Mouse (Mus musculus) MEL (cell line): ENCODE measurements around the gene Actc1. TPM values are rescaled to one million over a fixed set of nuclear protein-coding genes. Genes with fewer than 3 reads are reported as not detected.

ENCODE experiments used
- DNase-seq: peaks from one replicate; pipeline ENCODE4 v3.0.0; 2011; ENCODE audit warnings: low read depth, low spot score
- H3K27ac ChIP-seq: 2 replicates; pipeline ENCODE4 v1.5.1; 2012; ENCODE audit warnings: low read depth, mild to moderate bottlenecking, control low read depth, low read length, moderate library complexity; ENCODE audit not compliant: control insufficient read depth
- H3K27me3 ChIP-seq, 2 experiments: fragments of 150-350 bp in 1 of 2; sonication (generic) in 1 of 2; 2 replicates each; pipeline ENCODE4 v1.6.1; 2012; ENCODE audit warnings: low read length in 2 of 2, mild to moderate bottlenecking in 2 of 2, improper control_type of control experiment in 1 of 2, moderate library complexity in 1 of 2; ENCODE audit not compliant: insufficient read depth in 2 of 2, control insufficient read depth in 1 of 2
- H3K36me3 ChIP-seq, 2 experiments: 2 replicates each; pipeline ENCODE4 v1.6.1; 2012 to 2014; ENCODE audit warnings: low read length in 2 of 2, improper control_type of control experiment in 1 of 2, inconsistent platforms in 1 of 2, mild to moderate bottlenecking in 1 of 2; ENCODE audit not compliant: insufficient read depth in 2 of 2, control insufficient read depth in 1 of 2
- H3K4me1 ChIP-seq, 2 experiments: fragments of 150-350 bp in 1 of 2; sonication (generic) in 1 of 2; 2 replicates each; pipeline ENCODE4 v1.6.1; 2012; ENCODE audit warnings: low read length in 2 of 2, improper control_type of control experiment in 1 of 2, mild to moderate bottlenecking in 1 of 2; ENCODE audit not compliant: insufficient read depth in 2 of 2, control insufficient read depth in 1 of 2
- H3K4me3 ChIP-seq, 2 experiments: fragments of 150-350 bp in 1 of 2; sonication (generic) in 1 of 2; 2 replicates each; pipeline ENCODE4 v1.5.1; 2012; ENCODE audit warnings: low read depth in 2 of 2, low read length in 2 of 2, mild to moderate bottlenecking in 2 of 2, moderate library complexity in 2 of 2, control low read depth in 1 of 2, improper control_type of control experiment in 1 of 2; ENCODE audit not compliant: control insufficient read depth in 1 of 2, insufficient read depth in 1 of 2
- H3K79me2 ChIP-seq: 2 replicates; pipeline ENCODE4 v1.6.1; 2012; ENCODE audit warnings: mild to moderate bottlenecking, low read length, moderate library complexity; ENCODE audit not compliant: control insufficient read depth, poor library complexity, insufficient read depth
- H3K9ac ChIP-seq: 2 replicates; pipeline ENCODE4 v1.6.1; 2012; ENCODE audit warnings: low read depth, mild to moderate bottlenecking, control low read depth, low read length, moderate library complexity; ENCODE audit not compliant: control insufficient read depth, poor library complexity, severe bottlenecking
- H3K9me3 ChIP-seq: fragments of 150-350 bp; sonication (generic); replicated peaks from 2 replicates; pipeline ENCODE4 v1.6.1; 2012; ENCODE audit warnings: mild to moderate bottlenecking, low read length, improper control_type of control experiment, moderate library complexity; ENCODE audit not compliant: insufficient read depth
- BHLHE40 ChIP-seq: IDR thresholded peaks from 2 replicates; pipeline ENCODE4 v1.6.1; 2012; ENCODE audit warnings: low read depth, mild to moderate bottlenecking, inconsistent platforms, low read length, improper control_type of control experiment, borderline replicate concordance
- CHD1 ChIP-seq: IDR thresholded peaks from 2 replicates; pipeline ENCODE4 v1.6.1; 2012; ENCODE audit warnings: low read depth, mild to moderate bottlenecking, inconsistent platforms, low read length, improper control_type of control experiment
- CHD2 ChIP-seq: IDR thresholded peaks from 2 replicates; pipeline ENCODE4 v1.6.1; 2011; ENCODE audit warnings: low read length, improper control_type of control experiment
- CTCF ChIP-seq, 3 experiments: IDR thresholded peaks in 2 of 3; conservative IDR thresholded peaks in 1 of 3; 2 replicates each; pipeline ENCODE4 v1.5.1; 2011 to 2012; ENCODE audit warnings: low read length in 3 of 3, low read depth in 2 of 3, mild to moderate bottlenecking in 2 of 3, improper control_type of control experiment in 1 of 3, inconsistent platforms in 1 of 3, mixed read lengths in 1 of 3, moderate library complexity in 1 of 3; ENCODE audit not compliant: control insufficient read depth in 1 of 3, insufficient read depth in 1 of 3, poor library complexity in 1 of 3, severe bottlenecking in 1 of 3
- E2F4 ChIP-seq: IDR thresholded peaks from 2 replicates; pipeline ENCODE4 v1.6.1; 2011; ENCODE audit warnings: low read depth, low read length, improper control_type of control experiment, borderline replicate concordance
- ELF1 ChIP-seq: IDR thresholded peaks from 2 replicates; pipeline ENCODE4 v1.6.1; 2014; ENCODE audit warnings: low read depth, mild to moderate bottlenecking, inconsistent platforms, low read length, improper control_type of control experiment, moderate library complexity
- EP300 ChIP-seq, 2 experiments: IDR thresholded peaks; 2 replicates each; pipeline ENCODE4 v1.6.1; 2011; ENCODE audit warnings: improper control_type of control experiment in 2 of 2, low read length in 2 of 2, low read depth in 1 of 2, mild to moderate bottlenecking in 1 of 2
- ETS1 ChIP-seq: IDR thresholded peaks from 2 replicates; pipeline ENCODE4 v1.6.1; 2012; ENCODE audit warnings: low read depth, mild to moderate bottlenecking, inconsistent platforms, low read length, improper control_type of control experiment, moderate library complexity
- GABPA ChIP-seq: IDR thresholded peaks from 2 replicates; pipeline ENCODE4 v1.6.1; 2012; ENCODE audit warnings: low read depth, mild to moderate bottlenecking, inconsistent platforms, low read length, improper control_type of control experiment, moderate library complexity
- GATA1 ChIP-seq: IDR thresholded peaks from 2 replicates; pipeline ENCODE4 v1.6.1; 2011; ENCODE audit warnings: low read depth, low read length, improper control_type of control experiment
- KAT2A ChIP-seq: conservative IDR thresholded peaks from 2 replicates; pipeline ENCODE4 v1.6.1; 2012; ENCODE audit warnings: low read depth, low read length, improper control_type of control experiment, inconsistent platforms
- MEF2A ChIP-seq: IDR thresholded peaks from 2 replicates; pipeline ENCODE4 v1.6.1; 2014; ENCODE audit warnings: low read depth, mild to moderate bottlenecking, inconsistent platforms, low read length, improper control_type of control experiment; ENCODE audit not compliant: poor library complexity, insufficient replicate concordance, severe bottlenecking; ENCODE audit errors: extremely low read depth
- MYB ChIP-seq: IDR thresholded peaks from 2 replicates; pipeline ENCODE4 v1.6.1; 2011; ENCODE audit warnings: mild to moderate bottlenecking, low read depth, low read length, improper control_type of control experiment
- POLR2A ChIP-seq, 2 experiments: IDR thresholded peaks; 2 replicates each; pipeline ENCODE4 v1.6.1; 2011 to 2012; ENCODE audit warnings: low read length in 2 of 2, mild to moderate bottlenecking in 2 of 2, control low read depth in 1 of 2, improper control_type of control experiment in 1 of 2, low read depth in 1 of 2, moderate library complexity in 1 of 2; ENCODE audit not compliant: control insufficient read depth in 1 of 2, insufficient read depth in 1 of 2, poor library complexity in 1 of 2
- RAD21 ChIP-seq: IDR thresholded peaks from 2 replicates; pipeline ENCODE4 v1.6.1; 2011; ENCODE audit warnings: mild to moderate bottlenecking, low read depth, low read length, improper control_type of control experiment
- RCOR1 ChIP-seq: IDR thresholded peaks from 2 replicates; pipeline ENCODE4 v1.6.1; 2012; ENCODE audit warnings: low read depth, mild to moderate bottlenecking, inconsistent platforms, low read length, improper control_type of control experiment
- SIN3A ChIP-seq: IDR thresholded peaks from 2 replicates; pipeline ENCODE4 v1.6.1; 2012; ENCODE audit warnings: low read length, improper control_type of control experiment, inconsistent platforms
- TAL1 ChIP-seq: IDR thresholded peaks from 2 replicates; pipeline ENCODE4 v1.6.1; 2012; ENCODE audit warnings: mild to moderate bottlenecking, inconsistent platforms, low read length, moderate library complexity, mixed read lengths
- TCF12 ChIP-seq: IDR thresholded peaks from 2 replicates; pipeline ENCODE4 v1.6.1; 2014; ENCODE audit warnings: low read depth, mild to moderate bottlenecking, inconsistent platforms, low read length, improper control_type of control experiment, moderate library complexity
- UBTF ChIP-seq: IDR thresholded peaks from 2 replicates; pipeline ENCODE4 v1.6.1; 2012; ENCODE audit warnings: low read depth, mild to moderate bottlenecking, inconsistent platforms, low read length, improper control_type of control experiment, moderate library complexity, borderline replicate concordance; ENCODE audit not compliant: insufficient read depth
- USF1 ChIP-seq: IDR thresholded peaks from 2 replicates; pipeline ENCODE4 v1.6.1; 2014; ENCODE audit warnings: low read depth, mild to moderate bottlenecking, inconsistent platforms, low read length, improper control_type of control experiment, moderate library complexity
- USF2 ChIP-seq, 2 experiments: IDR thresholded peaks; 2 replicates each; pipeline ENCODE4 v1.6.1; 2011 to 2012; ENCODE audit warnings: improper control_type of control experiment in 2 of 2, low read length in 2 of 2, borderline replicate concordance in 1 of 2, inconsistent platforms in 1 of 2, low read depth in 1 of 2, mild to moderate bottlenecking in 1 of 2; ENCODE audit not compliant: insufficient read depth in 1 of 2
- ZMIZ1 ChIP-seq: IDR thresholded peaks from 2 replicates; pipeline ENCODE4 v1.6.1; 2012; ENCODE audit warnings: low read depth, mild to moderate bottlenecking, inconsistent platforms, low read length, improper control_type of control experiment, moderate library complexity
- ZNF384 ChIP-seq: IDR thresholded peaks from 2 replicates; pipeline ENCODE4 v1.6.1; 2012; ENCODE audit warnings: low read depth, mild to moderate bottlenecking, inconsistent platforms, low read length, improper control_type of control experiment
- polyA plus RNA-seq, 2 experiments: library from polyadenylated mRNA; stranded (reverse) in 1 of 2; unstranded in 1 of 2; fragments of >175 nt in 1 of 2; fragments of >200 nt in 1 of 2; gene quantifications; 2 replicates each; pipeline versions ENCODE4 v1.2.1 to v1.2.4; 2012; ENCODE audit warnings: low replicate concordance in 2 of 2, low read depth in 1 of 2; ENCODE audit not compliant: insufficient read length in 2 of 2, insufficient read depth in 1 of 2, missing spikeins in 1 of 2
- total RNA-seq: library from RNA; depleted of rRNA; stranded (reverse); fragments of 300-350 nt; gene quantifications from 2 replicates; pipeline ENCODE4 v1.2.3, GENCODE M21; 2012

The Actc1 gene
- total and polyA plus RNA-seq, 3 experiments, result not detected

DNA sequence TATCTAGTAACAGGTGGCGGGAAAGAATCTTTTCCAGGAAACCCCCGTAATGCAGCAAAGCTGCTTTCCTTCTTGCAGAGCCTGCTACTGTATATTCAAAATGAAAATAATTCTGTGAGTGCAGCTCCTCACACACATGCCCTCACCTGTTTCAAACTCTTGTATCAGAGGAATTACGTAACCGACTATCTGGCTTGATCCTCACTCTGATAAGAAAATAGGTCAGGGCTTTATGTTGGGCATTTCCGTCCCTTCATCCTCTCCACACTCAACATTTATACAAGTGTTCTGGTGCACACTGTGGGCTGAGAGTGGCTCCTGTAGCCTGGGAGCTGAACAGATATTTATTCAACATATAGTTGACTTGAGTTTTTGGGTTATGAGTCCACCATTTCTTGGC lies 45.8 kb upstream of the Actc1 start:
- no peak for DNase-seq
- H3K36me3 ChIP-seq, result peaks cover 5 to 25% of the 10 kb centered on the region in 2 experiments
- H3K27ac ChIP-seq, result no peak overlapping the region
- no peaks in the 10 kb centered on the region for H3K27me3 ChIP-seq
- H3K4me3 ChIP-seq, result no peak overlapping the region
- H3K9me3 ChIP-seq, result no peaks in the 10 kb centered on the region
- TF ChIP-seq CHD2, result no peak
- no peak for TF ChIP-seq ZMIZ1
- TF ChIP-seq ZNF384, result no peak
- no peak for TF ChIP-seq MEF2A
- TF ChIP-seq CHD1, result no peak
- no peak for TF ChIP-seq UBTF
- TF ChIP-seq ETS1, result no peak
- no peak for TF ChIP-seq USF1
- TF ChIP-seq ELF1, result no peak
- no peak for TF ChIP-seq RAD21
- no peak for TF ChIP-seq RCOR1
- no peak for TF ChIP-seq SIN3A
- peaks cover 9 to 17% of the 10 kb centered on the region in 2 experiments for H3K4me1 ChIP-seq
- no peak overlapping the region for H3K9ac ChIP-seq
- H3K79me2 ChIP-seq, result no peaks in the 10 kb centered on the region

GRCm38 (mm10) chr2:114097627-114098026 lies 44.3 kb upstream of the Actc1 start:
- peak; percentile 43 for DNase-seq
- no peaks in the 10 kb centered on the region for H3K27me3 ChIP-seq
- no peak overlapping the region for H3K4me3 ChIP-seq
- no peak overlapping the region for H3K9ac ChIP-seq
- no peaks in the 10 kb centered on the region for H3K79me2 ChIP-seq
- no peak for TF ChIP-seq ZNF384
- TF ChIP-seq EP300 (IDR thresholded peaks at IDR 0.05; ENCODE audit: low read depth in 1 of 2, low read length in 2 of 2), result peak; percentile 20 to 46; a peak in 2 of 4 replicates
- TF ChIP-seq POLR2A (IDR thresholded peaks at IDR 0.05; ENCODE audit: control insufficient read depth in 1 of 2, insufficient read depth in 1 of 2, low read depth in 1 of 2, low read length in 2 of 2, poor library complexity in 1 of 2), result no peak
- no peak for TF ChIP-seq ZMIZ1
- H3K27ac ChIP-seq, result no peak overlapping the region
- peaks cover 9 to 17% of the 10 kb centered on the region in 2 experiments for H3K4me1 ChIP-seq
- H3K36me3 ChIP-seq, result peaks cover 3 to 25% of the 10 kb centered on the region in 2 experiments
- no peaks in the 10 kb centered on the region for H3K9me3 ChIP-seq

DNA sequence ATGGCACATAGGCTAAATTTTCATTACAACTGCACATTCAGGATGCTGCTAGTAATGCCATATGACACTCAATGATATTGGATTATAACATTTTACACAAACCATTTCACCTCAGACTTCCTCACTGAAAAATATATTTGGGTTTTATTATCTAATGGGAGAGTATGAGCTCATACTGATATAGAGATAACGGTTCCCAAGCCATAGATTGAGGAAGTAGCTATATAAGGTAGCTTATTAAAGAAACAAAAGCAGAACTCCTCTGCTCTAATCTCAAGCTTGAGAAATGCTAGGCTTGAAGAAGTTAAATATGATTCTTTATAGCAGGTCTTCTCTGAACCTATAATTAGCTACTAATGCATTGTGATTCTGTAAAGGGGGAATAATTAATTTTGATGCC lies 43.2 kb upstream of the Actc1 start:
- Histone ChIP-seq H3K27me3 (no peaks in the 10 kb centered on the region), H3K79me2 (no peaks in the 10 kb centered on the region), H3K36me3 (peaks cover 3 to 25% of the 10 kb centered on the region in 2 experiments), H3K27ac (no peak overlapping the region), H3K4me1 (peaks cover 9 to 17% of the 10 kb centered on the region in 2 experiments), H3K4me3 (no peak overlapping the region), H3K9ac (no peak overlapping the region), H3K9me3 (no peaks in the 10 kb centered on the region)
- peak; percentile 58 for DNase-seq
- TF ChIP-seq RCOR1 (peak; percentile 87), KAT2A (no peak), MYB (no peak), POLR2A (IDR thresholded peaks at IDR 0.05; ENCODE audit: control insufficient read depth in 1 of 2, insufficient read depth in 1 of 2, low read depth in 1 of 2, low read length in 2 of 2, poor library complexity in 1 of 2) (no peak), USF1 (no peak), USF2 (IDR thresholded peaks at IDR 0.05; ENCODE audit: borderline replicate concordance in 1 of 2, insufficient read depth in 1 of 2, low read depth in 1 of 2, low read length in 2 of 2) (no peak), BHLHE40 (no peak; the same call in 1 of the 2 replicates), TAL1 (no peak), ZMIZ1 (no peak), E2F4 (no peak), GABPA (no peak), ELF1 (peak; percentile 55; the same call in 1 of the 2 replicates), RAD21 (no peak), CTCF (IDR thresholded peaks at IDR 0.05 in 2 of 3, conservative IDR thresholded peaks at IDR 0.05 in 1 of 3; ENCODE audit: control insufficient read depth in 1 of 3, insufficient read depth in 1 of 3, low read depth in 2 of 3, low read length in 3 of 3, poor library complexity in 1 of 3, severe bottlenecking in 1 of 3) (no peak), UBTF (no peak), TCF12 (peak; percentile 43; the same call in 1 of the 2 replicates), GATA1 (peak; percentile 91)
